ENCODE assay signal across 9 mouse cellular contexts in the genomic region with DNA sequence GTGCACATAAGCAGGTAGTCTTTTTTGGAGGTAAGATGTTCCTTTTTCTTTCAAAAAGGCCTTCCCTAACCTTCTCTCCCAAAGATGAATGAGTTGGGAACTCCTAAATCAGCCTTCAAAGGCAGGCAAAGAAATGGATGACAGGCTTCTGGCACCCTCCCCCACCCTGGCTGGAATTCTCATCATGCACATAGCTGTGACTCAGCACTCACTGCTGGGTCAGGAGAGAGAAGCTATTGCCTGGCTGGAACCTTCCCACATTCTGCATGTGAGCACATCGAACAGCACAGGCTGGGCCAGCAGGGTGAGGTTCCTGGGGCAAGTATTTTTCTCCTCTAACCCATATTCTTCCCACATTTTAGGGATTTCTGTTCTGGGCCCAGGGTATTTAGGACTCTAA. TPM values are rescaled to one million over a fixed set of nuclear protein-coding genes. Genes with fewer than 3 reads are reported as not detected.
DNase-seq lines count a peak whose midpoint lies in the region; ATAC-seq and TF ChIP-seq lines count a peak whose summit lies in the region.
"Had no signal": no experiment of that assay in that cellular context is flagged by ENCODE, and none has a peak within 500 bp of the region (broad histone marks: within the 10 kb centered on the region; RNA-seq: fewer than 3 reads in every experiment).

No protein-coding gene starts in this region.

- TF ChIP-seq EP300 in lung, postnatal 0 days (IDR thresholded peaks at IDR 0.05) = no peak

- TF ChIP-seq CTCF in lung, postnatal 0 days (IDR thresholded peaks at IDR 0.05) = no peak

- DNase-seq in lung, adult 18-20 months = peak; percentile 50 to 62
- DNase-seq in lung, postnatal 0 days (ENCODE audit: low spot score) = no peak
- peak; percentile 42 to 49 for DNase-seq in adrenal gland, adult 18-20 months (ENCODE audit: low spot score in 2 of 2)
- peak; percentile 83 for DNase-seq in gastrocnemius, adult 18-20 months (ENCODE audit: low spot score)
- no peak for DNase-seq in retina, postnatal 1 day
- DNase-seq in B cell, adult 2 months = no peak

- H3K27ac ChIP-seq in lung, postnatal 0 days (ENCODE audit: low read length) = no peak overlapping the region
- no peak overlapping the region for H3K27ac ChIP-seq in kidney, embryonic 15.5 days
- H3K27ac ChIP-seq: neural tube, embryonic 12.5 days had no signal

- no peak overlapping the region for H3K4me2 ChIP-seq in lung, postnatal 0 days (replicated peaks; ENCODE audit: low read depth, low read length)
- no peak overlapping the region for H3K4me2 ChIP-seq in kidney, embryonic 15.5 days
- H3K4me2 ChIP-seq in myocyte (ENCODE audit: low read depth) = peak overlapping the region; percentile 16
- H3K4me2 ChIP-seq: neural tube, embryonic 12.5 days had no signal

- no peak overlapping the region for H3K9ac ChIP-seq in lung, postnatal 0 days (replicated peaks; ENCODE audit: low read depth)
- no peak overlapping the region for H3K9ac ChIP-seq in kidney, embryonic 15.5 days
- H3K9ac ChIP-seq: neural tube, embryonic 12.5 days had no signal

- no peak overlapping the region for H3ac ChIP-seq in myocyte (ENCODE audit: control insufficient read depth, insufficient read length)

- 0 out of 2 replicates have a peak, but pooled peaks cover 7% of the 10 kb centered on the region for H3K36me3 ChIP-seq in lung, postnatal 0 days (ENCODE audit: insufficient read depth, low read length)
- H3K36me3 ChIP-seq in kidney, embryonic 15.5 days = no peaks in the 10 kb centered on the region
- no peaks in the 10 kb centered on the region for H3K36me3 ChIP-seq in myocyte (ENCODE audit: control insufficient read depth, insufficient read depth)
- H3K36me3 ChIP-seq: neural tube, embryonic 12.5 days had no signal

- H3K79me2 ChIP-seq in myocyte (ENCODE audit: control insufficient read depth, insufficient read depth) = no peaks in the 10 kb centered on the region

- H3K9me3 ChIP-seq in lung, postnatal 0 days (ENCODE audit: low read length) = no peaks in the 10 kb centered on the region
- H3K9me3 ChIP-seq in kidney, embryonic 15.5 days (replicated peaks) = no peaks in the 10 kb centered on the region
- H3K9me3 ChIP-seq: neural tube, embryonic 12.5 days had no signal

- ATAC-seq in lung, postnatal 0 days = no peak; the same call in 1 of the 2 replicates
- ATAC-seq in kidney, embryonic 15.5 days (replicated peaks; ENCODE audit: low FRiP score) = peak; percentile 71; the same call in 1 of the 2 replicates

- WGBS in lung, postnatal 0 days = 78% methylated on average over 1 of the region's 1 CpGs
- whole genome bisulfite sequencing in kidney, embryonic 15.5 days = 55% methylated on average over 1 of the region's 1 CpGs

- no peaks in the 10 kb centered on the region for H3K4me1 ChIP-seq in lung, postnatal 0 days (ENCODE audit: insufficient read depth, low read depth, low read length)
- no peaks in the 10 kb centered on the region for H3K4me1 ChIP-seq in kidney, embryonic 15.5 days
- H3K4me1 ChIP-seq: neural tube, embryonic 12.5 days had no signal

- no peak for TF ChIP-seq POLR2A in myocyte (IDR thresholded peaks at IDR 0.05; ENCODE audit: insufficient read length, low read depth)

- H3K4me3 ChIP-seq in lung, postnatal 0 days (ENCODE audit: low read depth, low read length) = no peak overlapping the region
- no peak overlapping the region for H3K4me3 ChIP-seq in kidney, embryonic 15.5 days (replicated peaks)
- no peak overlapping the region for H3K4me3 ChIP-seq in myocyte
- H3K4me3 ChIP-seq: neural tube, embryonic 12.5 days had no signal

- H3K27me3 ChIP-seq in lung, postnatal 0 days (replicated peaks; ENCODE audit: insufficient read depth, low read length) = no peaks in the 10 kb centered on the region
- H3K27me3 ChIP-seq in kidney, embryonic 15.5 days = no peaks in the 10 kb centered on the region
- no peaks in the 10 kb centered on the region for H3K27me3 ChIP-seq in myocyte (ENCODE audit: control insufficient read depth, insufficient read depth, insufficient read length)
- H3K27me3 ChIP-seq: neural tube, embryonic 12.5 days had no signal

TF ChIP-seq in myocyte, 11 proteins besides CTCF, POLR2A, EP300 and RAD21:
- TF ChIP-seq E2F4 (IDR thresholded peaks at IDR 0.05; ENCODE audit: insufficient read depth) (no peak), MYOD1 (IDR thresholded peaks at IDR 0.05; ENCODE audit: control insufficient read depth in 1 of 3, insufficient read length in 2 of 3, low read depth in 2 of 3) (no peak), TCF3 (IDR thresholded peaks at IDR 0.05; ENCODE audit: insufficient read length, low read depth) (no peak), USF1 (IDR thresholded peaks at IDR 0.05; ENCODE audit: low read depth) (peak; percentile 12), MYOG (IDR thresholded peaks at IDR 0.05; ENCODE audit: control insufficient read depth in 1 of 3, insufficient read depth in 1 of 3, insufficient read length in 2 of 3, low read depth in 2 of 3) (no peak), POLR2AphosphoS2 (IDR thresholded peaks at IDR 0.05; ENCODE audit: insufficient read length, low read depth) (no peak)

RNA-seq across cellular contexts. Expression of gene Cd46, which starts 58.1 kb away (rescaled TPM):
- 0.95 and 1.6 TPM in 2 replicates for polyA plus RNA-seq in lung, postnatal 0 days (2015; fragmentation: Nextera tagmentation; extraction: Ambion mirVana)
- 1 to 10 TPM in 1 of 2 experiments, under 1 TPM in 1; 0.77 to 1.3 TPM for total RNA-seq in adrenal gland, adult 18-20 months (2021)
- total RNA-seq in gastrocnemius, adult 18-20 months (2021) = 1 to 10 TPM; 1.1 to 1.4 TPM
- polyA plus RNA-seq in kidney, embryonic 15.5 days (2015; fragmentation: Nextera tagmentation; extraction: Ambion mirVana) = 0.76 and 1.1 TPM in 2 replicates
- 0.13 TPM for polyA plus RNA-seq in myocyte (2012; fragmentation: generic; extraction: Trizol)

Comparison
In these comparisons a context has a peak if more than half of its experiments do, and no peak if none do; other contexts are left out.
1. DNase-seq: peak in lung, adult 18-20 months (2 of 2), adrenal gland, adult 18-20 months (2 of 2) and gastrocnemius, adult 18-20 months (single experiment); none in lung, postnatal 0 days (single experiment), retina, postnatal 1 day (single experiment) and B cell, adult 2 months (0 of 2).